Comparison of ENCODE assay signal across 1 mouse cellular context in the genomic region with DNA sequence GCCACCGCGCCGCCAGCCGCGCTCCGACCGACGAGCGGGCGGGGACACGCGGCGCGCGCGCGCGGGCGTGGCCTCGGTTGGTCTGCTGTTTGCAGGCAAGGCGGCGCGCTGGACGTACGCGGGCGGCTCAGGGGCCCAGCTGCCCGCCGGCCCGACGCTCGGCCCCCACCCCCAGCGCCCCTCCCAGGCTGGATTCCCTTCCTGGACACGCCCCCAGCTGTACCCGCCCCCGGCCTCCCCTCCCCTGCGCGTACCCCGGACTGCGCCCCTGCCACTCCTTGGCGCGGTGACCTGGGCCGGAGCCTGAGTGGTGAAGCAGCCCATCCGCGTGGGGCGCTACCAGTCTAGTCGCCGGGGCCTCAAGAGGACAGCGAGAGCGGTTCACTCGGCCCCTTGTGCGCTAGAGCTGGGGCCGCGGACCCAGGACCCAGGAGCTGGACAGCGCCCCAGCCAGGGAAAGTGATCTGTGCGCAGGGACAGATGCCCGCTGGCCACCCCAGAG.
TF ChIP-seq lines count a peak whose summit lies in the region.

Gene Ctbp1 (minus strand): TSS at position 42 of the 502 bp plus-strand sequence.

TF ChIP-seq in CH12.LX, 34 proteins besides CTCF, POLR2A, EP300 and RAD21 (continued from another document):
- TF ChIP-seq RCOR1 (conservative IDR thresholded peaks at IDR 0.05; ENCODE audit: low read depth, low read length) (no peak), JUND (conservative IDR thresholded peaks at IDR 0.05; ENCODE audit: low read depth, low read length) (no peak), MYC (IDR thresholded peaks at IDR 0.05; ENCODE audit: low read depth, low read length) (no peak), ZMIZ1 (IDR thresholded peaks at IDR 0.05; ENCODE audit: low read depth, low read length) (no peak), ZKSCAN1 (IDR thresholded peaks at IDR 0.05; ENCODE audit: borderline replicate concordance, low read depth, low read length) (no peak), ELF1 (IDR thresholded peaks at IDR 0.05; ENCODE audit: low read depth, low read length) (peak; percentile 58), UBTF (IDR thresholded peaks at IDR 0.05; ENCODE audit: low read depth, low read length) (no peak), POLR2AphosphoS2 (IDR thresholded peaks at IDR 0.05; ENCODE audit: low read depth, low read length) (no peak), NELFE (IDR thresholded peaks at IDR 0.05; ENCODE audit: low read depth, low read length) (no peak), E2F4 (IDR thresholded peaks at IDR 0.05; ENCODE audit: insufficient replicate concordance, low read depth, low read length) (no peak), CHD1 (IDR thresholded peaks at IDR 0.05; ENCODE audit: low read depth, low read length) (no peak), SMC3 (IDR thresholded peaks at IDR 0.05; ENCODE audit: low read depth, low read length) (peak; percentile 16; the same call in 1 of the 2 replicates), SIN3A (IDR thresholded peaks at IDR 0.05; ENCODE audit: low read length) (peak; percentile 75), ETS1 (conservative IDR thresholded peaks at IDR 0.05; ENCODE audit: low read depth, low read length) (0 out of 2 replicates have a peak, but pooled peaks have one; percentile 13), JUN (IDR thresholded peaks at IDR 0.05; ENCODE audit: insufficient read depth, low read depth, low read length) (no peak), USF2 (conservative IDR thresholded peaks at IDR 0.05; ENCODE audit: low read depth, low read length) (no peak), KAT2A (IDR thresholded peaks at IDR 0.05; ENCODE audit: insufficient replicate concordance, low read length) (no peak), MEF2A (IDR thresholded peaks at IDR 0.05; ENCODE audit: borderline replicate concordance, low read depth, low read length) (no peak), TCF12 (IDR thresholded peaks at IDR 0.05; ENCODE audit: low read depth, low read length) (0 out of 2 replicates have a peak, but pooled peaks have one; percentile 32), BHLHE40 (IDR thresholded peaks at IDR 0.05; ENCODE audit: low read depth, low read length) (no peak), ZC3H11A (IDR thresholded peaks at IDR 0.05; ENCODE audit: low read depth, low read length) (no peak), IRF4 (IDR thresholded peaks at IDR 0.05; ENCODE audit: low read depth, low read length) (0 out of 2 replicates have a peak, but pooled peaks have one; percentile 45), PAX5 (IDR thresholded peaks at IDR 0.05; ENCODE audit: low read length) (no peak), HCFC1 (IDR thresholded peaks at IDR 0.05; ENCODE audit: low read depth, low read length) (no peak), MAFK (IDR thresholded peaks at IDR 0.05; ENCODE audit: insufficient replicate concordance, low read length) (no peak), ZNF384 (IDR thresholded peaks at IDR 0.05; ENCODE audit: low read depth, low read length) (no peak), GABPA (IDR thresholded peaks at IDR 0.05; ENCODE audit: insufficient replicate concordance, low read depth, low read length) (no peak), CHD2 (IDR thresholded peaks at IDR 0.05; ENCODE audit: low read length) (no peak)
